Mouse (Mus musculus): Measurements from ENCODE around the gene C1qc. TPM values are rescaled to one million over a fixed set of nuclear protein-coding genes. Genes with fewer than 3 reads are reported as not detected.

The C1qc gene
- polyA plus RNA-seq, 1 experiment from 2014 or later, result 33.0 TPM

GRCm38 (mm10) chr4:136916359-136917164, 23.7 kb upstream of the C1qc start:
- WGBS (ENCODE audit: insufficient replicate concordance), result 61% methylated on average over 20 of the region's 20 CpGs

DNA sequence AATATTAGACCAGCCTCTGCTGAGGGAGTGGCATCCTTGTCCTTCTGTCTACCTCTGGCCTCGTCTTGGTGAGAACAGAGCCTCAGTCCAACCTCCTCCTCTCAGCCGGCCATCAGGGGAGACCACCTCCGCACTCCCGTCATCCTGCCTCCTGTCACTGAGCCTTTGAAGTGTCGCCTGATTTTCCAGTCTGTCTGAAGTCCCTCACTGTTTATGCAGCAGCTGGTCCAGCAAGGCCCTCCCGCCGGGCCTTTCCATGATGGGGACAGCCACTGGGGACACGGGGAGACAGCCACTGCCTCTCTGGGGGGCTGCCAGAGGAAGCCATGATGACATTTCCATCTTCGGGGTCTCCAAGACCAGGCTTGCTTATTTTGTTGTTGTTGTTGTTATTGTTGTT, 20.0 kb upstream of the C1qc start:
- Histone ChIP-seq H3K27me3 (peaks cover 43% of the 10 kb centered on the region), H3K9ac (no peak overlapping the region), H3K4me2 (no peak overlapping the region), H3K27ac (no peak overlapping the region), H3K9me3 (replicated peaks) (no peaks in the 10 kb centered on the region), H3K4me1 (replicated peaks) (no peaks in the 10 kb centered on the region), H3K36me3 (no peaks in the 10 kb centered on the region), H3K4me3 (replicated peaks) (no peak overlapping the region)
- ATAC-seq (ENCODE audit: low read depth) (no peak), DNase-seq (no peak)
- WGBS (ENCODE audit: insufficient replicate concordance), result 21% methylated on average over 9 of the region's 9 CpGs

More at GRCm38 (mm10) chr4:136916359-136917164, 23.7 kb upstream of the C1qc start:
- DNase-seq, result no peak
- Histone ChIP-seq H3K27me3 (peaks cover 26% of the 10 kb centered on the region), H3K9ac (no peak overlapping the region), H3K36me3 (no peaks in the 10 kb centered on the region), H3K4me1 (replicated peaks) (no peaks in the 10 kb centered on the region), H3K4me2 (no peak overlapping the region), H3K27ac (no peak overlapping the region), H3K4me3 (replicated peaks) (no peak overlapping the region), H3K9me3 (replicated peaks) (no peaks in the 10 kb centered on the region)
- no peak for ATAC-seq (ENCODE audit: low read depth)

GRCm38 (mm10) chr4:136911804-136912203, 18.9 kb upstream of the C1qc start:
- H3K27me3 ChIP-seq, result peaks cover 44% of the 10 kb centered on the region
- no peak for ATAC-seq (ENCODE audit: low read depth)
- H3K27ac ChIP-seq, result no peak overlapping the region

DNA sequence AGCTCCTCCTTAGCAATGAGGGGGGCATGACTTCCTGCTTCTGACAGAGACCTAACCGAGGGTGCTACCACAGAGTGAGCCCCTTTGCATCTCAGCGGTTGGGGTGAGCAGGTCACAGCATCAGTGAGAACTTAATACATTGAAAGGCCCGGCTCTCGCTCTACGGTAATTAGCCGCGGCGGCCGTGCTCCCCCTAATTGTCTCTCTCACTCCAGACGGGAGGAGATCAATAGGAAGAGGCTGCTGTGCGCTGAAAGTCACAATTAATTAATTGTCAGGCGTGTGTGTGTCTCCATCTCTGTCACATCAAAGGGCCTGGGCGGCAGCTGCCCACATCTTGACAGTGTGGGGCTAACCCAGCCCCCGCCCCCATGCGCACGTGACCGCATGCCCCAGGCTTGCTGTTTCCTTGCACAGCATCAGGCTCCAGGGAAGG, 18.4 kb upstream of the C1qc start:
- no peak overlapping the region for H3K9ac ChIP-seq
- no peak for ATAC-seq (ENCODE audit: low read depth)
- H3K4me3 ChIP-seq (replicated peaks), result no peak overlapping the region
- no peak for DNase-seq
- no peaks in the 10 kb centered on the region for H3K9me3 ChIP-seq (replicated peaks)
- H3K4me1 ChIP-seq (replicated peaks), result no peaks in the 10 kb centered on the region
- H3K4me2 ChIP-seq, result no peak overlapping the region
- 20% methylated on average over 17 of the region's 17 CpGs for WGBS (ENCODE audit: insufficient replicate concordance)
- no peaks in the 10 kb centered on the region for H3K36me3 ChIP-seq
- peaks cover 50% of the 10 kb centered on the region for H3K27me3 ChIP-seq
- no peak overlapping the region for H3K27ac ChIP-seq

More at GRCm38 (mm10) chr4:136911804-136912203, 18.9 kb upstream of the C1qc start:
- H3K4me3 ChIP-seq (replicated peaks), result no peak overlapping the region
- no peaks in the 10 kb centered on the region for H3K36me3 ChIP-seq
- no peaks in the 10 kb centered on the region for H3K4me1 ChIP-seq (replicated peaks)
- no peak overlapping the region for H3K4me2 ChIP-seq
- no peak overlapping the region for H3K9ac ChIP-seq
- no peak for DNase-seq
- H3K9me3 ChIP-seq (replicated peaks), result no peaks in the 10 kb centered on the region
- 42% methylated on average over 9 of the region's 9 CpGs for WGBS (ENCODE audit: insufficient replicate concordance)

- Histone ChIP-seq H3K27me3 (peaks cover 67% of the 10 kb centered on the region), H3K4me3 (replicated peaks) (no peak overlapping the region), H3K9ac (no peak overlapping the region), H3K4me1 (replicated peaks) (no peaks in the 10 kb centered on the region), H3K9me3 (replicated peaks) (no peaks in the 10 kb centered on the region), H3K36me3 (no peaks in the 10 kb centered on the region), H3K4me2 (no peak overlapping the region), H3K27ac (no peak overlapping the region)
- DNase-seq, result no peak
- ATAC-seq (ENCODE audit: low read depth), result no peak
These were observed 14.9 kb upstream of the C1qc start for GRCm38 (mm10) chr4:136907809-136908208.

DNA sequence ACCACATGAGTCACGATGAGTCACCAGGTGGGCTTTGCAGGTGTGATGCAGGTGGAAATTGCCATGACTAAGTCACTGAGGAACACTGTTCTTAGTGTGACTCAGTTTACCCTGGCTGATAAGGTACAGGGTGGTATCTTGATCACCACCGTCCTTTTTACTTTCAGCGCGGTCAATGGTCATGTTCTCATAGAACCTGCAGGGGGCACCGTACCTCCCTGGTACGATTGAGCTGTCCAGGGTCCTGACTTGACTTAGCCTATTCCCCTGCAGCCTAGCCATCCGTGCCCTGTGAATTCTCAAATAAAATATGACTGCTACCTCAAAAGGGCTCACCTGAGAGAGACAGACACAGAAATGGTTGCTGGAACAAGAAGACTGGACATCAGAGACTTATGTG, 14.2 kb upstream of the C1qc start:
- Histone ChIP-seq H3K9me3 (replicated peaks) (no peaks in the 10 kb centered on the region), H3K27ac (no peak overlapping the region), H3K4me3 (replicated peaks) (no peak overlapping the region), H3K9ac (no peak overlapping the region), H3K36me3 (no peaks in the 10 kb centered on the region), H3K4me1 (replicated peaks) (no peaks in the 10 kb centered on the region), H3K4me2 (no peak overlapping the region), H3K27me3 (peaks cover 60% of the 10 kb centered on the region)
- ATAC-seq (ENCODE audit: low read depth), result no peak
- no peak for DNase-seq
- WGBS (ENCODE audit: insufficient replicate concordance), result 11% methylated on average over 7 of the region's 7 CpGs

- Histone ChIP-seq H3K4me3 (replicated peaks) (no peak overlapping the region), H3K4me1 (replicated peaks) (no peaks in the 10 kb centered on the region), H3K9ac (no peak overlapping the region), H3K27me3 (peaks cover 43% of the 10 kb centered on the region), H3K4me2 (no peak overlapping the region), H3K27ac (no peak overlapping the region), H3K9me3 (replicated peaks) (no peaks in the 10 kb centered on the region), H3K36me3 (no peaks in the 10 kb centered on the region)
- WGBS (ENCODE audit: insufficient replicate concordance), result 4% methylated on average over 23 of the region's 23 CpGs
- ATAC-seq (ENCODE audit: low read depth), result no peak
- DNase-seq, result no peak
These were observed 12.1 kb upstream of the C1qc start for GRCm38 (mm10) chr4:136904767-136905539.

- Histone ChIP-seq H3K9me3 (replicated peaks) (no peaks in the 10 kb centered on the region), H3K27ac (no peak overlapping the region), H3K36me3 (no peaks in the 10 kb centered on the region), H3K4me2 (no peak overlapping the region), H3K9ac (no peak overlapping the region), H3K4me3 (replicated peaks) (no peak overlapping the region), H3K27me3 (peaks cover 48% of the 10 kb centered on the region), H3K4me1 (replicated peaks) (no peaks in the 10 kb centered on the region)
- WGBS (ENCODE audit: insufficient replicate concordance), result 35% methylated on average over 7 of the region's 7 CpGs
- ATAC-seq (ENCODE audit: low read depth), result no peak
- no peak for DNase-seq
These were observed 6.3 kb upstream of the C1qc start for GRCm38 (mm10) chr4:136899154-136899553.

DNA sequence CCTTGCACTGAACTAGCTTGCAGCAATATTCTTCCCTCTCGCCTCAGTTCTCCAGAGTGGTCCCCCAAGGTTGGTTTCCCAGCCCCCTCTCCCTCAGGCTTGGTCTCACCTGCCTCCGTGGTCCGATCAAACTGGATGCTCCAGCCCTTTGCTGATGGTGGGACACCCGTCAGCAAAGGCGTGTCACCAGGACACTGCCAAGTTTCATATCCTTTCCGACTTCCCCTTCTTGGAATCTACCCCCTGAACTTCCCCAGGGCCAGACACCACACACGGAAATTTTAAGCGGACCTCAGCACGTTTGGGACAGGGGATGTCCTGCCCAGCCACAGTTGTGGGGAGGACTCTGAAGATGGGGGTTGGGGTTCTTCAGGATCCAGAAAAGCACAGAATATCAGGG, 5.8 kb upstream of the C1qc start, which contains the start of gene C1qa:
C1qa (minus strand) TSS at position 167 of the 400 bp plus-strand sequence.
- 49% methylated on average over 9 of the region's 9 CpGs for WGBS (ENCODE audit: insufficient replicate concordance)
- H3K4me3 ChIP-seq (replicated peaks), result no peak within 1 kb of the TSS
- no peak for ATAC-seq (ENCODE audit: low read depth)

DNA sequence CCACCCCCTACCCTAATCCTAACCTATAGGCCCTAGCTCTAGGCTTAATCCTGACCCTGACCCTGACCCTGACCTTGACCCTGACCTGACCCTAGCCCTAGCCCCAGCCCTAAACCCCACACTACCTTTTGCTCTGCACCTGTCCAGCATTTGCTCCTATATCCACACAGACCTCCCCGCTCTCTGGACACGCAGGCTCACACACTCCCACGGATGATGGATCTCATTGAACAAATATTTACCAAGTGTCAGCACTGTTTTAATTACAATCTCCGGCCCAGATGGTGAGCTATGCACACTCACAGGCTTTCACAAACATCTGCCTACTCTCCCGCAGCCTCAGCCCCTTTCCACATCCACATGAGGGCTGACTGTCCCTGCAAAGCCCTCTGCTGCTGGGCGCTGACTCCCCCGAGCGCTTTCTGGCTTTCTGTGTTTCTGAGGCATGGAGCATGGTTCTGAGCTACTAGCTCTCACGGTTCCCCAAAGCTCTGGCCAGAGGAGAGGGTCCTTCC, 5.3 kb upstream of the C1qc start:
- 53% methylated on average over 9 of the region's 9 CpGs for WGBS (ENCODE audit: insufficient replicate concordance)
- Histone ChIP-seq H3K4me3 (replicated peaks) (no peak overlapping the region), H3K27ac (no peak overlapping the region), H3K9me3 (replicated peaks) (no peaks in the 10 kb centered on the region), H3K9ac (no peak overlapping the region), H3K36me3 (no peaks in the 10 kb centered on the region), H3K4me2 (no peak overlapping the region), H3K4me1 (replicated peaks) (no peaks in the 10 kb centered on the region), H3K27me3 (peaks cover 41% of the 10 kb centered on the region)
- ATAC-seq (ENCODE audit: low read depth) (no peak), DNase-seq (no peak)

More for the DNA sequence above, 5.8 kb upstream of the C1qc start, which contains the start of gene C1qa:
- H3K27me3 ChIP-seq, result peaks cover 43% of the 10 kb centered on the region
- no peak within 1 kb of the TSS for H3K4me2 ChIP-seq
- DNase-seq, result no peak
- H3K27ac ChIP-seq, result no peak within 1 kb of the TSS
- H3K4me1 ChIP-seq (replicated peaks), result no peaks in the 10 kb centered on the region
- H3K36me3 ChIP-seq, result no peaks in the 10 kb centered on the region
- H3K9me3 ChIP-seq (replicated peaks), result no peaks in the 10 kb centered on the region
- H3K9ac ChIP-seq, result no peak within 1 kb of the TSS

- Histone ChIP-seq H3K36me3 (no peaks in the 10 kb centered on the region), H3K4me3 (replicated peaks) (no peak overlapping the region), H3K4me1 (replicated peaks) (no peaks in the 10 kb centered on the region), H3K27me3 (peaks cover 36% of the 10 kb centered on the region), H3K27ac (no peak overlapping the region), H3K9me3 (replicated peaks) (no peaks in the 10 kb centered on the region), H3K4me2 (no peak overlapping the region), H3K9ac (no peak overlapping the region)
- no peak for ATAC-seq (ENCODE audit: low read depth)
- no peak for DNase-seq
- 32% methylated on average over 10 of the region's 10 CpGs for WGBS (ENCODE audit: insufficient replicate concordance)
These were observed 3.6 kb upstream of the C1qc start for GRCm38 (mm10) chr4:136896461-136896860.

Measured in liver, embryonic 13.5 days (tissue).